Mouse (Mus musculus): ENCODE data around the gene Atxn3. TPM values are rescaled to one million over a fixed set of nuclear protein-coding genes. Genes with fewer than 3 reads are reported as not detected.
"Not testable (repeated sequence)": the region's sequence is repeated elsewhere in the genome, so short reads cannot be mapped to it uniquely, and the experiment has no call there.

Gene Atxn3
- polyA plus RNA-seq, 2 experiments = 10.9 to 11.1 TPM

DNA sequence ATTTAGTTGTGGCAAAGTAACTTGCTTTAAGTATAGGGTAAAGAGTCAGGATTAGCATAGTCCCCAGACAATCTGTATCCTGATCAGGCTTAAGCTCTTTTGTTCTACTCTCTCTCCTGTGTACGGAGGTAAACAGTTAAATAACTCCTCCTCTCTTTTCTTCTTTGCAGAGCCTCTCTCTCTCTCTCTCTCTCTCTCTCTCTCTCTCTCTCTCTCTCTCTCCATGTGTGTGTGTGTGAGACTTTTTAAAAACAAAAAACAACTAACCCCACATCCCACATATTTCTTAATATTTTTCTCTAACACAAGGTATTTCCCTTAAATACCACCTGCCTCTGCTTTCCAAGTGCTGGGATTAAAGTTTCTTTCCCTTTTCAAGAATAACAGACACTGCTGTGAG lies 16.5 kb upstream of the Atxn3 start:
- no peaks in the 10 kb centered on the region for H3K27me3 ChIP-seq (ENCODE audit: control insufficient read depth, insufficient read depth, low read length)
- peak overlapping the region; percentile 96 for H3K4me3 ChIP-seq (replicated peaks; ENCODE audit: low read length)
- peak overlapping the region; percentile 92 for H3K9ac ChIP-seq (ENCODE audit: low read depth, low read length, severe bottlenecking)
- H3K4me2 ChIP-seq (replicated peaks; ENCODE audit: low read depth, low read length, severe bottlenecking) = peak overlapping the region; percentile 64
- WGBS = 13% methylated on average over 1 of the region's 1 CpGs
- TF ChIP-seq POLR2A (IDR thresholded peaks at IDR 0.05; ENCODE audit: borderline replicate concordance, extremely low read depth, insufficient read depth, insufficient read length) = no peak
- peaks cover 17% of the 10 kb centered on the region for H3K4me1 ChIP-seq (ENCODE audit: control insufficient read depth, insufficient read depth, low read length)
- no peak overlapping the region for H3K27ac ChIP-seq (replicated peaks; ENCODE audit: low read depth, low read length)
- H3K36me3 ChIP-seq (ENCODE audit: control insufficient read depth, insufficient read depth, low read length) = peaks cover 9% of the 10 kb centered on the region
- ATAC-seq (ENCODE audit: low FRiP score, low read depth) (no peak), DNase-seq (ENCODE audit: low spot score) (no peak)
- H3K9me3 ChIP-seq (ENCODE audit: control insufficient read depth, low read length) = no peaks in the 10 kb centered on the region

DNA sequence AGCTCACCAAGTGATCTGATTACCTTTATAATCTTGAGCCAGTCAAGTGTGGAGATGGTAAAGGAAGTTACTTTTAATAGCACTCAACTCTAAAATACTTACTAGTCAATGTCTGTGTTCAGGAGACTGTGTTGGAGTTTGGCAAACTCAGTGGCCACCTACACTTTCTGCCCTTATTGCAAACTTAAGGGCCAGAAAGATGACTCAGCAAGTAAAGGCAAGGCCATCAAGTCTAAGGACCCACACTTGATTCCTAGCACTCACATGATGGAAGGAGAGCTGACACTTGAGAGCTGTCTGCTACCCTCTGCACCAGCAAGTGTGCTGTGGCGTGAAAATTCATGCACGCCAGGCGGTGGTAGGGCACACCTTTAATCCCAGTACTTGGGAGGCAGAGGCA lies 14.2 kb upstream of the Atxn3 start:
- ATAC-seq (ENCODE audit: low FRiP score, low read depth) (no peak), DNase-seq (ENCODE audit: low spot score) (no peak)
- H3K9ac ChIP-seq (ENCODE audit: low read depth, low read length, severe bottlenecking) = no peak overlapping the region
- H3K4me3 ChIP-seq (replicated peaks; ENCODE audit: low read length) = no peak overlapping the region
- no peaks in the 10 kb centered on the region for H3K27me3 ChIP-seq (ENCODE audit: control insufficient read depth, insufficient read depth, low read length)
- no peaks in the 10 kb centered on the region for H3K9me3 ChIP-seq (ENCODE audit: control insufficient read depth, low read length)
- H3K36me3 ChIP-seq (ENCODE audit: control insufficient read depth, insufficient read depth, low read length) = peaks cover 30% of the 10 kb centered on the region
- WGBS = 94% methylated on average over 3 of the region's 3 CpGs
- peaks cover 14% of the 10 kb centered on the region for H3K4me1 ChIP-seq (ENCODE audit: control insufficient read depth, insufficient read depth, low read length)
- H3K4me2 ChIP-seq (replicated peaks; ENCODE audit: low read depth, low read length, severe bottlenecking) = no peak overlapping the region
- H3K27ac ChIP-seq (replicated peaks; ENCODE audit: low read depth, low read length) = no peak overlapping the region
- no peak for TF ChIP-seq POLR2A (IDR thresholded peaks at IDR 0.05; ENCODE audit: borderline replicate concordance, extremely low read depth, insufficient read depth, insufficient read length)

- Histone ChIP-seq H3K9ac (ENCODE audit: low read depth, low read length, severe bottlenecking) (no peak overlapping the region), H3K9me3 (ENCODE audit: control insufficient read depth, low read length) (no peaks in the 10 kb centered on the region), H3K27ac (replicated peaks; ENCODE audit: low read depth, low read length) (no peak overlapping the region), H3K4me3 (replicated peaks; ENCODE audit: low read length) (no peak overlapping the region), H3K4me2 (replicated peaks; ENCODE audit: low read depth, low read length, severe bottlenecking) (no peak overlapping the region), H3K27me3 (ENCODE audit: control insufficient read depth, insufficient read depth, low read length) (no peaks in the 10 kb centered on the region), H3K36me3 (ENCODE audit: control insufficient read depth, insufficient read depth, low read length) (peaks cover 33% of the 10 kb centered on the region), H3K4me1 (ENCODE audit: control insufficient read depth, insufficient read depth, low read length) (0 out of 2 replicates have a peak, but pooled peaks cover 7% of the 10 kb centered on the region)
- ATAC-seq (ENCODE audit: low FRiP score, low read depth) (no peak), DNase-seq (ENCODE audit: low spot score) (no peak)
- 92% methylated on average over 2 of the region's 2 CpGs for WGBS
- TF ChIP-seq POLR2A (IDR thresholded peaks at IDR 0.05; ENCODE audit: borderline replicate concordance, extremely low read depth, insufficient read depth, insufficient read length) = no peak
Observed at GRCm38 (mm10) chr12:101971311-101971710, 13.3 kb upstream of the Atxn3 start.

DNA sequence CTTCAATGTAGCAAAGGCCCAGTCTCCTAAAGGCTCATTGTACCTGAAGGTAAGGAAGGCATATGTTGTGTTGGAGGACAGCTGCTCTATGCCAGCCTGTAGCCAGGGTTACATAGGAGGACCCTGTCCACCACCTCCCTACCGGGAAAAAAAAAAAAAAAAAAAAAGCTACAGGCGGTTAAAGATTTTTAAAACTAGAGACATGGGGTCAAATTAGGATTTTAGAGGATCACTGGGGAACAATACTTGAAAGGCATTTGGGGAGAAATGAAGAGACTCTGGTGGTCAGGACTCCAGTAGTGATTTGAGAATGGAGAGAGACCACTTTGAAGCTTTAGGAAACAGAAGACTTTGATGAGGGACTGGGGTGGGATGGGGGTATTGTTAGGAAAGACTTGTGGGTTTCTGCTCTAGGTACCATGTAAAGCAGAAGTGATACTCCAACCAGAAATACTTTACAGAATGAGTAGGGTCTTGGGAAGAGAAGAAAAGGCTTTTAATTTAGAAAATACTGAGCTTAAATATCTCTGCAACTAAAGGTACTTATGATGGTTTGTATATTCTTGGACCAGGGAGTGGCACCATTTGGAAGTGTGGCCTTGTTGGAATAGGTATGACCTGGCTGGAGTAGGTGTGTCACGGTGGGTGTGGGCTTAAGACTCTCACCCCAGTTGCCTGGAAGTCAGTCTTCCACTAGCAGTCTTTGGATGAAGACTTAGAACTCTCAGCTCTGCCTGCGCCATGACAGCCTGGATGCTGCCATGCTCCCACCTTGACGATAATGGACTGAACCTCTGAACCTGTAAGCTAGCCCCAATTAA lies 1.1 kb upstream of the Atxn3 start:
- H3K4me3 ChIP-seq (replicated peaks; ENCODE audit: low read length); DNase-seq (ENCODE audit: low spot score); H3K27me3 ChIP-seq (ENCODE audit: control insufficient read depth, insufficient read depth, low read length); H3K9me3 ChIP-seq (ENCODE audit: control insufficient read depth, low read length); H3K36me3 ChIP-seq (ENCODE audit: control insufficient read depth, insufficient read depth, low read length); H3K27ac ChIP-seq (replicated peaks; ENCODE audit: low read depth, low read length); ATAC-seq (ENCODE audit: low FRiP score, low read depth); H3K9ac ChIP-seq (ENCODE audit: low read depth, low read length, severe bottlenecking): not testable (repeated sequence)
- Histone ChIP-seq H3K4me1 (ENCODE audit: control insufficient read depth, insufficient read depth, low read length) (peaks cover 11% of the 10 kb centered on the region), H3K4me2 (replicated peaks; ENCODE audit: low read depth, low read length, severe bottlenecking) (peak overlapping the region; percentile 43)
- 85% methylated on average over 5 of the region's 5 CpGs for WGBS

DNA sequence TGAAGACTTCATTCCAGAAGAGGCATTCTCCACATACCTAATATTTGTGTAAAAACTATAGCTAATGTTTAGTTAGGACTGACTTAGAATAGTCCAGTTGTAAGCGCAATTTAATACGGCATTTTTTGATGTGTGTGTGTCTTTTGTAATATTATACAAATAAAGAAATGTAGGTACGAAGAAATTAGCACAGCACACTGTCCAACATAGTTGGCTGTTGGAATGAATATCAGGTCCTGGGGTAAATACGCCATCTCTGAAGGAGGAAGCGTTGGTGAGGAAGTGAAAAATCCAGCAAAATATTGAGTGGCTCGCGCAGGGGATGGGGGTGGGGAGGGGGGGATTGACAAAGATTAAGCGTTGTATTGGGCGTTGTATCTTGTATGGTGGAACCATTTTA lies 510 bp upstream of the Atxn3 start:
- ATAC-seq (ENCODE audit: low FRiP score, low read depth) = peak; percentile 4; the same call in 1 of the 2 replicates
- 53% methylated on average over 9 of the region's 9 CpGs for WGBS
- no peak overlapping the region for H3K27ac ChIP-seq (replicated peaks; ENCODE audit: low read depth, low read length)

More for the DNA sequence above, 510 bp upstream of the Atxn3 start:
- Histone ChIP-seq H3K4me2 (replicated peaks; ENCODE audit: low read depth, low read length, severe bottlenecking) (peak overlapping the region; percentile 43), H3K9ac (ENCODE audit: low read depth, low read length, severe bottlenecking) (no peak overlapping the region), H3K36me3 (ENCODE audit: control insufficient read depth, insufficient read depth, low read length) (no peaks in the 10 kb centered on the region), H3K4me1 (ENCODE audit: control insufficient read depth, insufficient read depth, low read length) (peaks cover 11% of the 10 kb centered on the region), H3K27me3 (ENCODE audit: control insufficient read depth, insufficient read depth, low read length) (no peaks in the 10 kb centered on the region), H3K9me3 (ENCODE audit: control insufficient read depth, low read length) (no peaks in the 10 kb centered on the region), H3K4me3 (replicated peaks; ENCODE audit: low read length) (peak overlapping the region; percentile 74)
- no peak for TF ChIP-seq POLR2A (IDR thresholded peaks at IDR 0.05; ENCODE audit: borderline replicate concordance, extremely low read depth, insufficient read depth, insufficient read length)
- no peak for DNase-seq (ENCODE audit: low spot score)
